Mouse (Mus musculus) cerebellum, adult 18-20 months (tissue): ENCODE results near the gene Pik3cd.
"Not testable (repeated sequence)": the region's sequence is repeated elsewhere in the genome, so short reads cannot be mapped to it uniquely, and the experiment has no call there.

Experiments used
- DNase-seq, 2 experiments: peaks; one replicate each; pipeline ENCODE4 v3.0.0; 2021

Gene Pik3cd

DNA sequence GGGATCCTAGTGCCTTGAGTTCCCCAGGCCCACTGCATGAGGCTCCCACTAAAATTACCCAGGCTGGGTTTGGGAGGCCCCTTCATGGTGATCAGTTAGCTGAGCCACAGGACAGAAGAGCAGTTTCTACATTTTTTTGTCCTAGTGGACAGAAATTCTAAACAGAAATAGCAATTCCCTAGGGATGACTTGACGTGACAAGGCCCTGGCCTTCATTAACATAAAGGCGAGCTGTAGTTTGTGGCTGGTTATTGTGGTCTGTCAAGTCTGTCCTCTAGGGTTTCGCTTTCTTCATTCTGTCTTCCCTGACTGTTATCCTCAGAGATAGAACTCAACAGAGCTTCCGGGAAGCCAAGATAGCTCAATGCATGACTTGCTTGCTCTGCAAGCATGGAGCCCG, 60.4 kb downstream of the Pik3cd start:
- DNase-seq = no peak

DNA sequence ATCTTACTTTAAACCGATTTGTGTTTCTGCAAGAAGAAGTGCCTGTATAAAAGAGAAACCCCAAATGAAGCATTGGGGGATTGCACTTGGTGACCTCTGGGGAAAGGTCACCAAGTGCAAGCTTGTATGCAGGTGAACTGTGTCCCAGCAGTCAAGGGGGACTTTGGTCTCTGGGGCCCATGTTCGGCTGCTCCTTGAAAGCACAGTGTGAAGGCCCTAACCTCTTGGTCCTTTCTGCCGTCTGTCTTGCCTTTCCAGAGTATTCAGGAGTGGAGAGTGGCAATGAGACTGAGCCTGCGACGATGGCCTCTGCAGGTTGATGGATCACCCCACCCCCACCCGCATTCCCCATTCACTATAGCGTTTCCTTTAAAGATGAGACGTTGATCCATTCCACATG, 61.0 kb downstream of the Pik3cd start:
- DNase-seq = no peak

DNA sequence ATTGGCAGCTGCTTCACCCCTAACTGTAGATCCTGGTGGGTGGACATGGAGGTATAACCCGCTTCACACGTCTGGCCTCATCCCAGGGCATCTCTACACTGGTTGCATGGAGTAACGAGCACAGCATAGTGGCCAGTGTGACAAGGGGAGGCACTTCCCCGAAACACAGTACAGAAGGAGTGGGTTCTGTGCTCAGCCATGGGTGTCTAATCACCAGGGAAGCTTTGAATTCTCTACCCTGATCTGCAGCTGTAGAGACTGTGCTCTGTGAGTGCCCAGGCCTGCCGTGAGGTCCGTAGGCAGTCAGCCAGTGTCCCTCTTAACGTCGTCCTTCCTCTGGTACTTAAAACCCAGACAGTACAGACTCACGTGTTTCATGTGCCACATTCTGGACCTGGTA, 61.5 kb downstream of the Pik3cd start:
- no peak for DNase-seq

DNA sequence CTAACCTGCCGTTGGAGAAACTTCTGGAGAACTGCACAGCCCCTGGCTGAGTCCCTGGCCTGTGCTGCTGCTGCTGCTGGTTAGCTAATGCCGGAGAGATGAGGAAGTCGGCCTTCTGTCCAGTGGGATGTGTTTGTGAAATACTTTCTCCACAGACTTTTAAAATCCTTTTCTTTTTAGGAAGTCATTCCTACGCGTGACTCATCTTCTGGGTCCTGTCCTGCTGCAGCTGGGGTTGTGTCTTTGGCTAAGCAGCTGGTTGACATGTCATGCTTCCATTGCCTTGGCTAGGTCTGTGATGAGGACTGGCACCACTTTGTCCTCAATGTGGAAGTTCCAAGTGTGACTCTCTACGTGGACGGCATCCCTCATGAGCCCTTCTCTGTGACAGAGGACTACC, 64.4 kb downstream of the Pik3cd start:
- no peak for DNase-seq

DNA sequence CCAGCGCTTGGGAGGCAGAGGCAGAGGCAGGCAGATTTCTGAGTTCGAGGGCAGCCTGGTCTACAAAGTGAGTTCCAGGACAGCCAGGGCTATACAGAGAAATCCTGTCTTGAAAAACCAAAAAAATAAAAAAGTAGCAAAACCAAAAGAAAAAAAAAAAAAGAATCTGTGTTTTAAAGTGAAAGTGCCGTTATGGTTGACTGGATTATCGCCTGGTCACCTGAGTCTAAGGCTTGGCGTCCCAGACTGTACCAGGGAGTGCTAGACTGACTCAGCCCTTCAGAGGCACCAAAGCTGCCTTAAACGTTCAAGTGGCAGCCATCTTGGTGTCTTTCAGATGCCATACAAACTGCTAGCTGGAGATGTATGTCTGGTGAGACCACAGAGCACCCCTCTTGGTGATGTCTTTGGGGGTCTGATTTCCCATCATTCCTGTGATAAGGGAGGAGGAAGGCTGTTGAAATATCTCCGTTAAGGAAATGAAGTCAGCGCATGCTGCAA, 66.4 kb downstream of the Pik3cd start:
- no peak for DNase-seq

DNA sequence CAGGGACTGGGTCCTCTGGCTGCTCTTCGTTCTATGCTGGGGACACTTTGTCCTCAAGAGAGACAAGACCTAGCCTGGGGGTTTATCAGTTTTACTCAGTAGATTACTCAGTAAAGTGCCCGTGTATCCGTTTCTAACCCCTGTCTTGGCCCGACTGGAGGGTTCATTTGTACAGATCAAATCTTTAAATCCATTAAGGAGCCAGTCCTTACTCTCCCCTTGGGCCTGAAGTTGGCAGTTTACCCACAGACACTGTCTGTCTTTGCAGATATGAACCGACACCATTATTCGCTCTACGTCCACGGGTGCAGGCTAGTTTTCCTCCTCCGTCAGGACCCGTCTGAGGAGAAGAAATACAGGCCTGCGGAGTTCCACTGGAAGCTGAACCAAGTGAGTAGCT, 67.4 kb downstream of the Pik3cd start:
- no peak for DNase-seq

DNA sequence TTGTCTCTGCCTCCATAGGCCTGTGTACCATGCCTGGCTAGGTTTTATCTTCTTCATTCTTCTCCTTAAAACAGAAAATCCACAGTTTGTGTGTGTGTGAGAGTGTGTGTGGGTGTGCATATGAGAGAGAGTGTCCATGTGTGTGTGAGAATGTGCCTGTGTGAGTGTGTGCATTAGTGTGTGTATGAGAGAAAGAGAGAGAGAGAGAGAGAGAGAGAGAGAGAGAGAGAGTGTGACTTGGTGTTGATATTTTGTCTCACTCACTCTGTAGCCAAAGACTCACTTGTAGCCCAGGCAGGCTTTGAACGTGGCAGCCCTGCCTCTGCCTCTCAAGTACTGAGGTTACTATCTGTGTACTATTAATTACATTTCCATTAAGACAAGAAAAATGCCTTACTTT, 68.2 kb downstream of the Pik3cd start:
- no peak for DNase-seq

DNA sequence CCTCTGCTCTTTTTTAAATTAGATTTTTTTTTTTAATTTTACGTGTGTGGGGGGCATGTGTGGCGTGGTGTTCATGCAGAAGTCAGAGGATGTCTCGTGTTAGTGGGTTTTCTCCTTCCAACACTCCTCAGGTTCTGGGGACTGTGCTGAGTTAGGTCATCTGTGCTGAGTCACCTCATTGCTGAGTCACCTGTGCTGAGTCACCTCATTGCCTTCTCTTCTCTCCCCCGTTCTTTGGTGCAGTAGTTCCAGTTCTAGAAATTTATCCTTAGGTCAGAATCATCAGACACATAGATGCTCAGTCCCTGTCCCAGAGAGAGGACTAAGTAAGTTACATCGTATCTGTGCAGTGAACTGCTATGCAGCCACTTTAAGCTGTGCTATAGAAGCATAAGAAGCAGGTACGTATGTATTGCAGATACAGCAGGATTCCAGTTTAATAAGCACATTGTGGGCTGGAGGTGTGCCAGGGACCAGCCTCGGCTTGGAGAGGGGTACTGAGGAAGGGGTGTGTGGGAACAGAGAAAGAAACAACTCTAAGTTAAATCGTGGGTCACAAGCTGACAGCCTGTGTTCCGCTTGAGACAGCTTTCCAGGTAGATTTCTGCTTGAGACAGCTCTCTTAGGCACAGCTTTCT, 69.6 kb downstream of the Pik3cd start:
- no peak for DNase-seq

DNA sequence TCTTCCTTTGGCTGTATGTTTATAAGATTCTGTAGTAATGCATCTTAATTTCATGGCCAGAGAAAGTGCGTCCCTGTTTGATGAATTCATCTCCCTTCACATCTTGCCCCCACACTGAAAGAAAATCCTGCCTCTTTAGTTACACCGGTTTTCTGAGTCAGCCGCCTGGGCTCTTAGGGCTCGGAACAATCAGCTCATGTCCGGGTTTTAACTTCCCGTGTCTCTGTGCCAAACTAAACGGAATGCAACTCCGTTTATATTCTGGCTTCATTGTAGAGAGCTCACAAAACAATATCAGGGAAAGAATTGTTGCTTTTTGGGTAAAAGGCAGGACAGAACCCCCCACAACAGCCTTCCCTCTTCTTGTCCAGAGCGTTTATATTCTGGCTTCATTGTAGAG, 73.6 kb downstream of the Pik3cd start:
- no peak for DNase-seq

DNA sequence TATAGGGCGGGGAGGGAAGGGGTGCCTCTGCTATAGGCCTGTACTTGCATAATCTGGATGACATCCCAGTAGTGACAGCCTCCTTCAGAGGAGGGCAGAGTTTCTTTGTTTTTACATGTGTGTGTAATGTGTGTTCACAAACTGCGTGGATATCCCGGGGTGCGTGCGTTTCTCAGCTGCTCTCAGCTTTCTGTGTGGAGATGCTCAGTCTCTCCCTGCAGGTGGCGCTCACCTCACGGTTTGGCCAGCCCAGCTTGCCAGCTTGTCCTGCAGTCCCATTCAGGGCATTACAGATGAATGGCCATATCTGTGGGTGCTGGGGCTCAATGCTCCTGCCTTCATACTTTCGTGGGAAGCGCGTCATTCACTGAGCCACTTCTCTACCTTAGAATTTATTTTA, 74.0 kb downstream of the Pik3cd start:
- DNase-seq = peak; percentile 69 to 73

DNA sequence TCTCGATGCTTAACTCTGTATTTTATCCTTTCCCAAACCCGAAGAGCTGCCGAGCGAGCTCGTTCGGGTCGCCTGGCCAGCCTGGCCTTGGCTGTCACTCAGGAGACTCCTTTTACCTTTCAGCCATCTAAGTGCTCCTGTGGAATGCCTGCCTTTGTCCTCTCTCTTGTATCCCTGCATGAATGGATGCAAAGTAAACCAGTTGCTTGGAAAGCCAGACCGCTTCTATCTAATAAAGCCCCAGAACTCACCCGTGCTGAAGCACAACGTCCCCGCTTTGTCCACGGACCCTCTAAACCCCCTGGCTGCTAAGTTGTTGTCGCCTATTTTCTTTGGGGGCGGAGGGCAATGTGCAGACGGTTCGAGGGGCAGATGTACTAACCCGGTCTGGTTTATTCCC, 75.6 kb downstream of the Pik3cd start:
- no peak for DNase-seq

DNA sequence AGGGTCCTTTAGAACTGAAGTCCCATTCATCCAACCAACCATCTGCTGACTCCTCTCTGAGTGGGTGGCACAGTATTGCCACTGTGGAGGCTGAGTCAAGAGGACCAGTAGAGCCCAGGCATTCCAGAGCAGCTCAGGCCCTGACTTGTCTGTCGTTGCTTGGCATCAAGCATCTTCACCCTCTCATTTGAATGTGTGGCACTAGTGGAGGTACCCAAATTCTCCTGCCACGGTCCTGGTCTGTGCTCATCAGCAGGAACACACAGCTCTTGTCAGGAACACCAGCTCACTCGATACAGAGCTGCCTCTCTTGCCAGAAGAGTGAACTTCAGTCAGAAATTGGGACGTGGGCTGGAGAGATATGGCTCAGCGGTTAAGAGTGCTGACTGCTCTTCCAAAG, 78.7 kb downstream of the Pik3cd start:
- no peak for DNase-seq

DNA sequence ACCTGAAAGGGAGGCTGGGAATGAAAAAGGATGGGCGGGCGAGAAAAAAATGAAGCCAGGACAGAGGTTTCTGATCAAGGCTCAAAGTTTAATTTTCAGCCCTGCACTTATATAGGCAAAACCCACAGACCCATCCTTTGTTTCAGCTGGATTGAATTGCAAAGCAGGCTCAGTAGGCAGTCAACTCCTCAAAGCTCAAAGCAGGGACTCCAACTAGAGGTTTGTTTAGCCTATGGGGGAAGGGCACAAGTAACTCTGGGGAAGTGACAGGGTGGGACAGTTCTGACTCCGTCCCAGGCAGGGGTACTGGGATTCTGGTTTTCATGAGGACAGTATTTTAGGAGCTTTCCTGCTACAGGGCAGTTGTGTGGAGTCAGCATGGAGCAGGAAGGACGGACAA, 81.1 kb downstream of the Pik3cd start:
- DNase-seq = no peak

DNA sequence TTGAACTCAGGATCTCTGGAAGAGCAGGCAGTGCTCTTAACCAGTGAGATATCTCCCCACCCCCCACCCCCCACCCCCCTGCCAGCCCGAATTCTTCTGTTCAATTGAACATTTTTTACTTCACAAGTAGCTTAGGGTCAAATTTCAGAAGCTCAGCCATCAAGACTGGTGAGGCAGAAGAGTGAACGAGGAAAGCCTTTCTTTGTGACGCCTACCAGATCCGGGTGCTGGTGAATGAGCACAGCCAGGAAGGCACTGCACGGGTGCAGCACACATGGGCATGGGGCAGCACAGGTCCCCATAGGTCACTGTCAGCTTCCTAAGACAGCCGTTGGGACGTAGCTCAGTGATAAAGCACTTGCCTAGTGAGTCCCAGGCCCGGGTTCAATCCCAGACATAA, 82.4 kb downstream of the Pik3cd start:
- no peak for DNase-seq

DNA sequence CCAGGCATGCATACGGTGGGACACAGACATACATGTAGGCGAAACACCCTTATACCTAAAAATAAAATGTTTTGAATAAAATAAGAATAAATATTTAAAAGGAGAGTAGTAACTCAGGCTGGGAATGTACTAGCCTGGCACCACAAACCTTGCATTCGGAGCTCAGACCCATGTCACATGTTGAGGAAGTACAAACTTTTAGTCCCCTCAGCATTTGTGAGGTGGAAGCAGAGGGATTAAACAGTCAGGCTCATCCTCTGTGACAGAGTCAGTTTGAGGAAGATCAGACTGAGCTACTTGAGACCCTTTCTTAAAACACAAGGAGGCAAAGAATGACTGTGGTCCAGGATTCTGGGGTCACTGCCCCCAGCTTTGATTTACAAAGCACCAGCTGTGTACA, 85.4 kb downstream of the Pik3cd start:
- not testable (repeated sequence) for DNase-seq

DNA sequence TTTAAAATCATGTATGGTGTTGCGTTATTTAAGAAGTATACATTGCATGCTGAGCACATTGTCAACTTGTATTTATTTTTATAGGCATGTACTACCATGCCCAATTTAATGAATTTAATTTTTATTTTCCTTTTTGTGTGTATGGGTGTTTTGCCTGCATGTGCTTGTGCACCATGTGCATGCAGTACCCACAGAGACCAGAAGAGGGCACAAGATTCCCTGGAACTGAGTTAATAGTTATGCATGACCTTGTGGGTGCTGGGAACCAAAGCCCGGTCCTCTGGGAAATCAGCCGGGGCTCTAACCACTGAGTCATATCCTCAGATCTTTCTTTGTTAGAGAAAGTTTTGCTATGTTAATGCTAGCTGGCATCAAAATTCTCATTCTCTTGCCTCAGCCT, 87.5 kb downstream of the Pik3cd start:
- DNase-seq = no peak

DNA sequence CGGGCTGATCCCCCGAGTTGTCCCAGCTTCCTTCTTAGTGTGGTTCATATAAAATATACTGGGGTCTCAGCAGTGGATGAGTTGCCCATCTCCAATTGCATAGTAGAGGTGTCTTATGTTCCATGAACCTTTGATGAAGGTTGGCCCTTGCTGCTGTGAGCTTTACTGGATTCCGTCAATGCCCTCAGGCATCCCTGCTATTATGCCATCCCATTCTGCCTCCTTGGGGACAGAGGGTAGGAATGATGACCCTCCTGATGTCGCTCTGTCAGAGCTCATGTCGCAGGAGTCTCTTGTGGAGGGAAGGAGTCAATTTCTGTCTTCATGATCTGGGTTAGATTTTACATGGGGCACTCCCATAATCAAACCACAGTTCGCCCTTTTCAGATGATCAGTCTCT, 88.9 kb downstream of the Pik3cd start:
- not testable (repeated sequence) for DNase-seq

DNA sequence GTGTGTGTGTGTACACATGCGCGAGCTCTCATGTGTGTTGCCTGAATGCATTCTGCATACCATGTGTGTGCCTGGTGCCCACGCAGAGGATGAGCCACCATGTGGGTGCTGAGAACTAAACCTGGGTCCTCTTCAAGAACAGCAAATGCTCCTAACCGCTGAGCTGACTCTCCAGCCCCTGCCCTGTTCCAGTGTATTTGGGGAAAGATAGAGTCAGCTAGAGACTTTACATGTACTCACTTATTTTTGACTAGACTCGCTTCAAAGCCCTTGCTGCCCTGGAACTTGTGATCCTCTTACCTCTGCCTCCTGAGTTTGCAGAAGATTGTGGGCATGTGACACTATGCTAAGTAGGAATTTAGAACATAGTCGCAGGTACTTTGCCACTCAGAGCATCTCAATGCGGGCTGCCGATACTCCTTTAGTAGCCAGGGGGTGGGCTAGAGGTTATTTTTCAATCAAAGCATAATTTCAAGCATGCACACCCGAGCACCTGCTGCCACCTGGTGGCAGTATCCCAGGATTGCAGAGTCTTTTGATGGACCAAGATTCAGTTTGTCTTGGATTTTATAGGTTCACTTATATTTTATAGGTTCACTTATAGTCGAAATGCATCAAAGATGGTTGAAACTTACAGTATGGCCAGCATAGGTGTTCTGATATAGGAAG, 90.9 kb downstream of the Pik3cd start:
- DNase-seq = peak; percentile 42 to 76

DNA sequence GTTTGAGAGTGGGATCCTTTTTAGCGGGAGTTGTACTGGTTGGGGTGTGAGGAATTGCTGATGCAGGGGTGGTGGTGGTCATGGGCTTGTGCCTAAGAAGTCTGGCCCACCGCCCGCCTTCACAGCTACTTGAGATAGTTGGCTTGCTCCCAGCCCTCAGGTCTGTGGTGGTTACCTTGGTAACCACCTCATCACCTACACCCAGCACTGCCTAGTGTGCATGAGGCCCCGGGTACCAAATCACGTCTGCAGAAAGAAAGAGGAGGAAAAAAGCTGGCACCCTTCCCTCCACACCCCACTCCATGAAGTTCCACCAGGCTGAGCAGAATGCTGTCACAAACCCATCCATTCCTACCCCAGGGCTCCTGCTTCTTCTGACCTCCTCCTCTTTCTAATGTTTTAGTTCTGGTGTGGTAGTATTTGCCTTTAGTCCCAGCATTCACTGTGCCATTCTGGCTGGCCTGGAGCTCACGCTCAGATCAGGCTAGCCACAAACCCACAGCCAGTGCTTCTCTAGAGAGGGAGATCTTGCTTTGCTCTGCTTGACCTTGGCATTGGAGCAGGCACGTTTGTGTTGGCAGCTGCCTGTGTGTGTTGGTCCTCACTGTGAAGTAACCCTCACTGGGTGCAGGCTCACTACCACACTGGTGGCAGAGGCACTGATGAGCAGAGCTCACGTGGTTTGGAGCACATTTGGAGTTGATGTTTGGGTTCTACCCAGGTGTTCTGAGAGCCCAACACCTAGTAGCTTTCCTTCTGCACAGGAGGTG, 92.9 kb downstream of the Pik3cd start:
- DNase-seq = no peak

DNA sequence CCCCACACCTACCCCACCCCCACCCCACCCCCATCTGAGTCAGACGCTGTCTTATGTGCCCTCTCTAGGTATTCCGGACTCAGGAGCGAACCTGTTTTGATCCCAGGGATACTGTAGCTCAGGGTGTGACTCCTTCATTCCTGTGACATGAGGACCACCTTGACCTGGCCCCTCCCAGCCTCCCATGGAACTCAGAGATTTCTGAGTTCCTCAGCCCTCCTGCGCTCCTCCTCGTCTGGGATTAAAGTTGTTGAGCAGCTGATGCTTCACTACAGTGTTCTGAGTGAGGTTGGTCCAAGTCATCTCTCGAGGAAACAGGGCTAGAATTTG, 94.1 kb downstream of the Pik3cd start:
- DNase-seq = no peak

DNA sequence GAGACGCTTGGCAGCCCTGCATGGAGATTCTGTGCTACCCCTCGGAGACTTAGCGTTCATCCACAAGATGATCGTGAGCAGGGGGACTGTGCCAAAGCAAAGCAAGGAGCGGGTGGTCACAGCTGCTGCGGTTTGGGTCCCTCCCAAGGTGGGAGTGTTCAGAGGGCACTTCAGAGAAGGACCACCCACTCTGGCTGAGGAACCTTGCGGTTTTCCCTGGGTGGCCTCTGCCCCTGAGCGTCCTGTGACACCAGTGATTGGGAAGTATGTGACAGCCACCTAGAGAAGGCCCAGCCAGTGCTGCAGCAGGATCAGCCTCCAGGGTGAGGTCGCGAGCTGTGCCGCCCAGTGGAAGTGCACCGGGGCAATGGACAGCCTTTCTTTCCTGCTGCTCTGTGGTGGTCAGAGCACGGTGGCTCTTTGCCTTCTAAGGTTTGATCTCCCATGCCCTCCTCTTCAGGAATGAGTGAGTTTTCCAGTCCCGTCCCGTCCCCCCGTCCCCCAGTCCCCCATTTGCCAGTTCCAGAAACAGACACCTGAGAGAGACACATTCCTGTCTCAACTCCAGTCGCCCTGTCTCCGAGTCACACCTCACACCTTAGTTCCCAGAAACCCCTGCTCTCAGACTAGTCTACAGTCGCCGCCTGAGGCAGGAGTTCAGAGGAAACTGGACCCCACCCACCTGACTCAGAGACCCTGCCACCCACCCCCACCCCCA, 94.6 kb downstream of the Pik3cd start:
- no peak for DNase-seq

DNA sequence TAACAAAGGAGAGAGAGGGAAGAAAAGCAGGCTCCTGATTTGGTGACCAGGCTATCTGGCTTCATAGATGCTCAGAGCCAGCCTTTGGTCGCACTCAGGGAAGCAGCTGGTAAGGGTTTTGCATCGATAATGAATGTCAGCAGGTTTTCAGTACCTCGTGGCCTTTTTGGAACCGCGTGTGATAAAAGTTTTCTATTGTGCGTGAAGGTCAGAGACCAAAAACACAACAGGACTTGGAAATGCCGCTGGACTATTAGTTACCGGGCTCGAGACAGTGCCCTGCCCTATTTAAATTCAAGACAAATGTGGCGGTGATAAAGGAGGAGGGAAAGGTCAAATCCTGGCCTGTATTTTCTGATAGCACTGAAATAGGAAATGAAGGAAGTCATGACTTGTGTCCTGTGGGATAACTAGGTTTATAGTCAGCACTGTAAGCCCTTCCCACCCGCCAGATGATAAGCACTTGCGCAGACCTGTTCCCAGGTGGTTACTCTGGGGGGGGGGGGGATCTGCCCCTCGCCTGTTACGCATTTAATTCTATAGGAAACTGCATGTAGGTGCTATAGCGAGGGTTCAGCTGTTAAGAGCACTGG, 95.5 kb downstream of the Pik3cd start:
- no peak for DNase-seq

DNA sequence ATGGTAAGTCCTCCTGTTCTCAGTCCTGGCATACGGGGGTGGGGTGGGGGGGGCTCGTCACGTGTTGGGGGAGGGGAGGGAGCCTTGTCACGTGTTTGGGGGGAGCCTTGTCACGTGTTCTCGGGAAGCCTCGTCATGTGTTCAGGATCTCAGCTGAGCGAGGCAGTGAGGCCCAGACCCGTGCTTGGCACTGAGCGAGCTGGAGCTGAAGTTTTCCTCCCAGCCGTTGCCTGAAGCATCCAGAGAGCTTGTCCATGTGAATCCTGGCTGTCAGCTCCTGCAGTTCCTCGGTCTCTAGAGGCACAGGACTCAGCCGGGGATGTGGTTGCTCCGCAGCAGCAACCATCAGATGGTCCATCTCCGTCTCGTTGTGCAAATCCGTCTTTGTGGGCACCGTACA, 96.3 kb downstream of the Pik3cd start:
- peak in 1 of 2 experiments; percentile 43 for DNase-seq
